Mouse (Mus musculus): Measurements from ENCODE around the gene Gtf3c2. TPM values are rescaled to one million over a fixed set of nuclear protein-coding genes. Genes with fewer than 3 reads are reported as not detected.

Gtf3c2 gene
- polyA plus RNA-seq, 2 experiments: 47.1 to 130 TPM

- WGBS: 2% methylated on average over 19 of the region's 19 CpGs
- Histone ChIP-seq H3K9me3 (ENCODE audit: control insufficient read depth, low read length) (no peaks in the 10 kb centered on the region), H3K4me3 (replicated peaks; ENCODE audit: low read length) (peak within 1 kb of the TSS; percentile 51), H3K4me2 (replicated peaks; ENCODE audit: low read depth, low read length, severe bottlenecking) (peak within 1 kb of the TSS; percentile 60), H3K27me3 (ENCODE audit: control insufficient read depth, insufficient read depth, low read length) (no peaks in the 10 kb centered on the region), H3K9ac (ENCODE audit: low read depth, low read length, severe bottlenecking) (peak within 1 kb of the TSS; percentile 53), H3K4me1 (ENCODE audit: control insufficient read depth, insufficient read depth, low read length) (peaks cover 5% of the 10 kb centered on the region; the same call in 1 of the 2 replicates), H3K27ac (replicated peaks; ENCODE audit: low read depth, low read length) (peak within 1 kb of the TSS; percentile 67), H3K36me3 (ENCODE audit: control insufficient read depth, insufficient read depth, low read length) (peaks cover 35% of the 10 kb centered on the region)
- DNase-seq (ENCODE audit: low spot score): peak; percentile 86
- TF ChIP-seq POLR2A (IDR thresholded peaks at IDR 0.05; ENCODE audit: borderline replicate concordance, extremely low read depth, insufficient read depth, insufficient read length): peak; percentile 79; the same call in 1 of the 2 replicates
- peak; percentile 94 for ATAC-seq (ENCODE audit: low FRiP score, low read depth)
Measured at GRCm38 (mm10) chr5:31154152-31154553, 25.8 kb downstream of the Gtf3c2 start, which contains the start of gene Mpv17. Gene Mpv17 (minus strand): TSS chr5:31154251.

- Histone ChIP-seq H3K27ac (replicated peaks; ENCODE audit: low read depth, low read length) (no peak overlapping the region), H3K9ac (ENCODE audit: low read depth, low read length, severe bottlenecking) (peak overlapping the region; percentile 53), H3K4me3 (replicated peaks; ENCODE audit: low read length) (peak overlapping the region; percentile 51), H3K4me1 (ENCODE audit: control insufficient read depth, insufficient read depth, low read length) (peaks cover 5% of the 10 kb centered on the region; the same call in 1 of the 2 replicates), H3K4me2 (replicated peaks; ENCODE audit: low read depth, low read length, severe bottlenecking) (peak overlapping the region; percentile 60), H3K36me3 (ENCODE audit: control insufficient read depth, insufficient read depth, low read length) (peaks cover 30% of the 10 kb centered on the region), H3K27me3 (ENCODE audit: control insufficient read depth, insufficient read depth, low read length) (no peaks in the 10 kb centered on the region), H3K9me3 (ENCODE audit: control insufficient read depth, low read length) (no peaks in the 10 kb centered on the region)
- DNase-seq (ENCODE audit: low spot score) (no peak), ATAC-seq (ENCODE audit: low FRiP score, low read depth) (no peak)
- no peak for TF ChIP-seq POLR2A (IDR thresholded peaks at IDR 0.05; ENCODE audit: borderline replicate concordance, extremely low read depth, insufficient read depth, insufficient read length)
- 46% methylated on average over 6 of the region's 6 CpGs for whole genome bisulfite sequencing
Measured at GRCm38 (mm10) chr5:31153516-31154151, 26.3 kb downstream of the Gtf3c2 start.

- peaks cover 5% of the 10 kb centered on the region; the same call in 1 of the 2 replicates for H3K4me1 ChIP-seq (ENCODE audit: control insufficient read depth, insufficient read depth, low read length)
- no peak overlapping the region for H3K27ac ChIP-seq (replicated peaks; ENCODE audit: low read depth, low read length)
- no peak overlapping the region for H3K9ac ChIP-seq (ENCODE audit: low read depth, low read length, severe bottlenecking)
- peaks cover 23% of the 10 kb centered on the region; the same call in 1 of the 2 replicates for H3K36me3 ChIP-seq (ENCODE audit: control insufficient read depth, insufficient read depth, low read length)
- no peaks in the 10 kb centered on the region for H3K27me3 ChIP-seq (ENCODE audit: control insufficient read depth, insufficient read depth, low read length)
- H3K4me2 ChIP-seq (replicated peaks; ENCODE audit: low read depth, low read length, severe bottlenecking): no peak overlapping the region
- ATAC-seq (ENCODE audit: low FRiP score, low read depth) (no peak), DNase-seq (ENCODE audit: low spot score) (no peak)
- WGBS: 91% methylated on average over 3 of the region's 3 CpGs
- TF ChIP-seq POLR2A (IDR thresholded peaks at IDR 0.05; ENCODE audit: borderline replicate concordance, extremely low read depth, insufficient read depth, insufficient read length): no peak
- H3K4me3 ChIP-seq (replicated peaks; ENCODE audit: low read length): no peak overlapping the region
- no peaks in the 10 kb centered on the region for H3K9me3 ChIP-seq (ENCODE audit: control insufficient read depth, low read length)
Measured at GRCm38 (mm10) chr5:31151746-31152145, 28.2 kb downstream of the Gtf3c2 start.

GRCm38 (mm10) chr5:31149781-31150180, 30.2 kb downstream of the Gtf3c2 start:
- Histone ChIP-seq H3K4me1 (ENCODE audit: control insufficient read depth, insufficient read depth, low read length) (peaks cover 4% of the 10 kb centered on the region; the same call in 1 of the 2 replicates), H3K4me2 (replicated peaks; ENCODE audit: low read depth, low read length, severe bottlenecking) (no peak overlapping the region), H3K27ac (replicated peaks; ENCODE audit: low read depth, low read length) (no peak overlapping the region), H3K9me3 (ENCODE audit: control insufficient read depth, low read length) (no peaks in the 10 kb centered on the region), H3K9ac (ENCODE audit: low read depth, low read length, severe bottlenecking) (no peak overlapping the region), H3K36me3 (ENCODE audit: control insufficient read depth, insufficient read depth, low read length) (peaks cover 20% of the 10 kb centered on the region), H3K4me3 (replicated peaks; ENCODE audit: low read length) (no peak overlapping the region), H3K27me3 (ENCODE audit: control insufficient read depth, insufficient read depth, low read length) (no peaks in the 10 kb centered on the region)
- TF ChIP-seq POLR2A (IDR thresholded peaks at IDR 0.05; ENCODE audit: borderline replicate concordance, extremely low read depth, insufficient read depth, insufficient read length): no peak
- WGBS: 91% methylated on average over 4 of the region's 4 CpGs
- DNase-seq (ENCODE audit: low spot score) (no peak), ATAC-seq (ENCODE audit: low FRiP score, low read depth) (no peak)

- peak; percentile 59 for DNase-seq (ENCODE audit: low spot score)
- H3K4me1 ChIP-seq (ENCODE audit: control insufficient read depth, insufficient read depth, low read length): no peaks in the 10 kb centered on the region
- no peak for ATAC-seq (ENCODE audit: low FRiP score, low read depth)
- H3K4me3 ChIP-seq (replicated peaks; ENCODE audit: low read length): 0 out of 2 replicates have a peak overlapping the region, but pooled peaks have one; percentile 3
- 15% methylated on average over 9 of the region's 9 CpGs for WGBS
- TF ChIP-seq POLR2A (IDR thresholded peaks at IDR 0.05; ENCODE audit: borderline replicate concordance, extremely low read depth, insufficient read depth, insufficient read length): no peak
- peaks cover 12% of the 10 kb centered on the region; the same call in 1 of the 2 replicates for H3K36me3 ChIP-seq (ENCODE audit: control insufficient read depth, insufficient read depth, low read length)
- no peak overlapping the region for H3K27ac ChIP-seq (replicated peaks; ENCODE audit: low read depth, low read length)
- no peak overlapping the region for H3K9ac ChIP-seq (ENCODE audit: low read depth, low read length, severe bottlenecking)
- peaks cover 58% of the 10 kb centered on the region for H3K27me3 ChIP-seq (ENCODE audit: control insufficient read depth, insufficient read depth, low read length)
- no peaks in the 10 kb centered on the region for H3K9me3 ChIP-seq (ENCODE audit: control insufficient read depth, low read length)
- H3K4me2 ChIP-seq (replicated peaks; ENCODE audit: low read depth, low read length, severe bottlenecking): no peak overlapping the region
Measured at GRCm38 (mm10) chr5:31138968-31139425, 40.9 kb downstream of the Gtf3c2 start.

Data from limb, embryonic 14.5 days (tissue).